Mouse (Mus musculus) stomach, postnatal 0 days (tissue): Measurements from ENCODE around the gene Irak2. TPM values are rescaled to one million over a fixed set of nuclear protein-coding genes. Genes with fewer than 3 reads are reported as not detected.
A peak's percentile ranks its signal among the peaks of the same experiment; 100 is the strongest.

Experiments
- ATAC-seq: fragments of 200-750 bp; cut with Nextera tagmentation; 2 replicates; pipeline ENCODE4 v1.8.0; 2017; ENCODE audit not compliant: low FRiP score, low TSS enrichment
- DNase-seq: peaks from one replicate; pipeline ENCODE4 v3.0.0-alpha.2; 2016; ENCODE audit warnings: low spot score
- H3K27ac ChIP-seq: fragments of 300-500 bp; sonication (generic); replicated peaks from 2 replicates; pipeline ENCODE4 v1.5.1; 2014; ENCODE audit warnings: mild to moderate bottlenecking, control low read depth
- H3K27me3 ChIP-seq: fragments of 300-500 bp; sonication (generic); 2 replicates; pipeline ENCODE4 v1.6.1; 2014; ENCODE audit warnings: low read length; ENCODE audit not compliant: control insufficient read depth, insufficient read depth
- H3K36me3 ChIP-seq: fragments of 300-500 bp; sonication (generic); 2 replicates; pipeline ENCODE4 v1.6.1; 2014; ENCODE audit warnings: low read length, mixed read lengths; ENCODE audit not compliant: control insufficient read depth, insufficient read depth
- H3K4me1 ChIP-seq: fragments of 300-500 bp; sonication (generic); replicated peaks from 2 replicates; pipeline ENCODE4 v1.6.1; 2014; ENCODE audit warnings: antibody characterized with exemption; ENCODE audit not compliant: control insufficient read depth, insufficient read depth
- H3K4me2 ChIP-seq: fragments of 300-500 bp; sonication (generic); replicated peaks from 2 replicates; pipeline ENCODE4 v1.6.1; 2014; ENCODE audit warnings: low read depth, mild to moderate bottlenecking, control low read depth, moderate library complexity
- H3K4me3 ChIP-seq: fragments of 300-500 bp; sonication (generic); 2 replicates; pipeline ENCODE4 v1.5.1; 2014; ENCODE audit warnings: low read depth, low read length, control low read depth
- H3K9ac ChIP-seq: fragments of 300-500 bp; sonication (generic); 2 replicates; pipeline ENCODE4 v1.6.1; 2014; ENCODE audit warnings: mild to moderate bottlenecking, low read length, control low read depth, mixed read lengths
- H3K9me3 ChIP-seq: fragments of 300-500 bp; sonication (generic); 2 replicates; pipeline ENCODE4 v1.6.1; 2016; ENCODE audit warnings: low read length; ENCODE audit not compliant: control insufficient read depth
- CTCF ChIP-seq: IDR thresholded peaks from 2 replicates; pipeline ENCODE4 v1.5.1; 2016; ENCODE audit warnings: antibody characterized with exemption, low read depth, mild to moderate bottlenecking, moderate library complexity
- EP300 ChIP-seq: optimal IDR thresholded peaks from 2 replicates; pipeline ENCODE3; 2016; ENCODE audit warnings: antibody characterized with exemption
- WGBS: fragments of 180-500 bp; shearing (Covaris S2); extraction: QIAGEN DNeasy Blood & Tissue Kit; methylation state at CpG from one replicate; pipeline ENCODE4 v1.1.7; 2014; 5-methylcytosine and 5-hydroxymethylcytosine counted together
- polyA plus RNA-seq: library from polyadenylated mRNA; unstranded; fragments of >200 nt; fragmentation: Nextera tagmentation; extraction: Ambion mirVana; gene quantifications from 2 replicates; pipeline ENCODE4 v1.2.1, GENCODE M21; 2015

Irak2 gene
- polyA plus RNA-seq, 1 experiment from 2014 or later: 9.6 TPM

GRCm38 (mm10) chr6:113692661-113693133 lies 54.4 kb downstream of the Irak2 start:
- Histone ChIP-seq H3K4me2 (no peak overlapping the region), H3K27ac (no peak overlapping the region), H3K27me3 (no peaks in the 10 kb centered on the region), H3K36me3 (peaks cover 2% of the 10 kb centered on the region; the same call in 1 of the 2 replicates), H3K4me1 (peaks cover 7% of the 10 kb centered on the region), H3K9ac (no peak overlapping the region), H3K4me3 (no peak overlapping the region), H3K9me3 (no peaks in the 10 kb centered on the region)
- ATAC-seq: no peak
- WGBS: 74% methylated on average over 5 of the region's 5 CpGs
- TF ChIP-seq EP300: no peak
- TF ChIP-seq CTCF: no peak
- DNase-seq: no peak

GRCm38 (mm10) chr6:113693377-113693776 lies 55.1 kb downstream of the Irak2 start:
- Histone ChIP-seq H3K27ac (no peak overlapping the region), H3K9ac (no peak overlapping the region), H3K36me3 (peaks cover 2% of the 10 kb centered on the region; the same call in 1 of the 2 replicates), H3K4me3 (no peak overlapping the region), H3K4me2 (no peak overlapping the region), H3K27me3 (no peaks in the 10 kb centered on the region), H3K9me3 (no peaks in the 10 kb centered on the region), H3K4me1 (peaks cover 7% of the 10 kb centered on the region)
- DNase-seq (no peak), ATAC-seq (no peak)
- 80% methylated on average over 5 of the region's 5 CpGs for WGBS
- TF ChIP-seq EP300: no peak
- TF ChIP-seq CTCF: no peak

- Histone ChIP-seq H3K27me3 (no peaks in the 10 kb centered on the region), H3K9me3 (no peaks in the 10 kb centered on the region), H3K4me3 (no peak overlapping the region), H3K4me2 (no peak overlapping the region), H3K36me3 (peaks cover 2% of the 10 kb centered on the region; the same call in 1 of the 2 replicates), H3K4me1 (peaks cover 4% of the 10 kb centered on the region; the same call in 1 of the 2 replicates), H3K9ac (no peak overlapping the region), H3K27ac (no peak overlapping the region)
- DNase-seq (no peak), ATAC-seq (no peak)
- TF ChIP-seq CTCF (no peak), EP300 (no peak)
- WGBS: 54% methylated on average over 1 of the region's 1 CpGs
Measured at GRCm38 (mm10) chr6:113695203-113695602, 56.9 kb downstream of the Irak2 start.

- WGBS: 43% methylated on average over 4 of the region's 4 CpGs
- no peak for DNase-seq
- no peak overlapping the region for H3K9ac ChIP-seq
Measured at GRCm38 (mm10) chr6:113695766-113696355, 57.6 kb downstream of the Irak2 start.

GRCm38 (mm10) chr6:113696582-113697221 lies 58.4 kb downstream of the Irak2 start, which contains the start of gene Tatdn2:
Gene Tatdn2, plus strand, starts transcription at chr6:113697050.
- ATAC-seq: peak; percentile 98
- H3K36me3 ChIP-seq: peaks cover 2% of the 10 kb centered on the region; the same call in 1 of the 2 replicates
- no peaks in the 10 kb centered on the region for H3K27me3 ChIP-seq
- H3K4me2 ChIP-seq: peak within 1 kb of the TSS; percentile 96
- TF ChIP-seq CTCF: peak; percentile 52
- peak; percentile 93 for TF ChIP-seq EP300
- H3K4me1 ChIP-seq: peaks cover 2% of the 10 kb centered on the region; the same call in 1 of the 2 replicates
- peak within 1 kb of the TSS; percentile 82 for H3K4me3 ChIP-seq
- H3K27ac ChIP-seq: peak within 1 kb of the TSS; percentile 96
- peak within 1 kb of the TSS; percentile 88 for H3K9ac ChIP-seq
- H3K9me3 ChIP-seq: no peaks in the 10 kb centered on the region
- under 1% methylated on average over 58 of the region's 58 CpGs for WGBS
- peak; percentile 98 for DNase-seq

More at GRCm38 (mm10) chr6:113695766-113696355, 57.6 kb downstream of the Irak2 start:
- Histone ChIP-seq H3K36me3 (peaks cover 2% of the 10 kb centered on the region; the same call in 1 of the 2 replicates), H3K4me3 (no peak overlapping the region), H3K27me3 (no peaks in the 10 kb centered on the region), H3K27ac (peak overlapping the region; percentile 96), H3K4me1 (peaks cover 4% of the 10 kb centered on the region; the same call in 1 of the 2 replicates), H3K4me2 (peak overlapping the region; percentile 46; the same call in 1 of the 2 replicates), H3K9me3 (no peaks in the 10 kb centered on the region)
- TF ChIP-seq EP300 (no peak), CTCF (no peak)
- no peak for ATAC-seq
